Mouse (Mus musculus): ENCODE measurements around the gene Btbd35f20. TPM values are rescaled to one million over a fixed set of nuclear protein-coding genes. Genes with fewer than 3 reads are reported as not detected.
"Not testable (repeated sequence)": the region's sequence is repeated elsewhere in the genome, so short reads cannot be mapped to it uniquely, and the experiment has no call there.

Btbd35f20 gene
- not detected for total RNA-seq (2021)
- long read RNA-seq, experiment 1, result 0 reads
- long read RNA-seq, experiment 2, result 0 reads

DNA sequence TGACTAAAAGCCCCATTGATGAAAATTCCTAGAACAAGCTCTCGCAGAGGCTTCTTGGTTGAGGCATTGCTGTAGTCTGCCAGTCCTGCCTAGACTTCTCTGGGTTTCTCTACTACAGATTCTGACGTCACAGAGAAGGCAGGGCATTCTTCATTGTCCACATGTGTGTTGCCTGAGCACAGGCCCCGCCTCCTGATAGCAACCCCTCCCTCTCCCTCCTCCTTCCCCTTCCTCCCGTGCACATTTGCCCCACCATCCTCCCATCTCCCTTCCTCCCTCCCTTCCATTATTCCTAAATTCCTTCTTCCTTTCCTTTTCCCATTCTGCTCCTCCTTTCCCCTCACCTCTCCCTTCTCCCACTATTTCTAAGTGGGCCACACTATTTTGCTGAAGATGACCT, at the start of gene Btbd35f20:
Gene Btbd35f20 (minus strand): TSS at position 101 of the 400 bp plus-strand sequence.
- H3K4me3 ChIP-seq; DNase-seq (ENCODE audit: extremely low spot score in 1 of 2, low spot score in 2 of 2); H3K27ac ChIP-seq; intact Hi-C loops (cut with DNase I): not testable (repeated sequence)

Other genes starting within 250 kb of the Btbd35f20 start
- gene Btbd35f28, start 94.7 kb downstream of the Btbd35f20 start, total RNA-seq (2021), result not detected
- gene Btbd35f17, start 79.4 kb upstream of the Btbd35f20 start, total RNA-seq (2021), result not detected